Comparison of ENCODE assay signal across 33 mouse cellular contexts in the genomic region with DNA sequence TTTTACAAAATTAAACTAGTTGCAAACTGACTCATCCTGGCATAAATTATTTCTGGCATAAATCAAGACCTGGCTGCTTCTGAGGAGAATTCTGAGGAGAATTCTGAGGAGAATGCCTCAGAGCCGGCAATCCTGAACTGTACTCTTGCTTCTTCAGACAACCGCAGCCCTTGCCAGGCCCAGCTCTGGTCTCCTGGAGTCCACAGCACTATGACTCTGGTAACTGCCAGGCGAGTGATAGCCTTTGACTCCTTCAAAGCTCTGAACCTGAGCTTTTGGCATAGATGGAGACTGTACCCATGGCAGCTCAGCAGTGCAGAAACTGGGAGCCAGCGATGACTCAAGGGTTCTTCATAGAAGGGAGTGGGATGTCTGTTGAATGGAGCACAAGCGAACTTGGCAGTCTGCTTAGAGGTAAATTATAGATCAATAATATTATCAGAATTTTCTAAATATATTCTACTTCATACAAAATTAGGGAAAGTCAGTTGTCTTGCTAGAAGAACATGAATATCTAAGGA. TPM values are rescaled to one million over a fixed set of nuclear protein-coding genes. Genes with fewer than 3 reads are reported as not detected.
"Had no signal": no experiment of that assay in that cellular context is flagged by ENCODE, and none has a peak within 500 bp of the region (broad histone marks: within the 10 kb centered on the region; RNA-seq: fewer than 3 reads in every experiment).

No protein-coding gene starts in this region.

- DNase-seq: gastrocnemius, adult 2 months; gastrocnemius, postnatal 10 days; gastrocnemius, postnatal 25 days; heart, adult 18-20 months; heart, postnatal 14 days; heart, postnatal 4 days; kidney, adult 11 months; kidney, adult 2 months; kidney, adult 9 months; kidney, postnatal 14 days; kidney, postnatal 36 days; layer of hippocampus, postnatal 36 days; liver; liver, embryonic 13.5 days; liver, postnatal 0 days had no signal

- H3K4me3 ChIP-seq: gastrocnemius, adult 2 months; heart, embryonic 10.5 days; heart, embryonic 13.5 days; heart, embryonic 15.5 days; hindbrain, embryonic 10.5 days; hindbrain, embryonic 12.5 days; kidney, embryonic 15.5 days; limb, embryonic 10.5 days; limb, embryonic 12.5 days; liver, embryonic 13.5 days; liver, embryonic 15.5 days had no signal

- H3K4me2 ChIP-seq: heart, embryonic 13.5 days; heart, embryonic 15.5 days; hindbrain, embryonic 12.5 days; hindbrain, embryonic 14.5 days; kidney, embryonic 15.5 days; limb, embryonic 12.5 days; liver, embryonic 13.5 days; liver, embryonic 15.5 days had no signal

- H3K36me3 ChIP-seq: heart, embryonic 10.5 days; heart, embryonic 13.5 days; heart, embryonic 15.5 days; hindbrain, embryonic 10.5 days; hindbrain, embryonic 12.5 days; kidney, embryonic 15.5 days; limb, embryonic 10.5 days; limb, embryonic 12.5 days; liver, embryonic 13.5 days; liver, embryonic 15.5 days had no signal

- H3K27me3 ChIP-seq: heart, embryonic 15.5 days had no signal

- ATAC-seq: hindbrain, embryonic 16.5 days; intestine, embryonic 16.5 days; liver, postnatal 0 days had no signal

- H3K9ac ChIP-seq: heart, embryonic 13.5 days; heart, embryonic 15.5 days; hindbrain, embryonic 12.5 days; hindbrain, embryonic 14.5 days; kidney, embryonic 15.5 days; limb, embryonic 12.5 days; liver, embryonic 13.5 days; liver, embryonic 15.5 days; liver, postnatal 0 days had no signal

- H3K9me3 ChIP-seq: heart, embryonic 10.5 days; heart, embryonic 15.5 days; hindbrain, embryonic 10.5 days; hindbrain, embryonic 12.5 days; kidney, embryonic 15.5 days; limb, embryonic 10.5 days; limb, embryonic 12.5 days; liver, embryonic 13.5 days; liver, embryonic 15.5 days had no signal

- H3K27ac ChIP-seq: gastrocnemius, adult 2 months; heart, embryonic 10.5 days; heart, embryonic 13.5 days; heart, embryonic 15.5 days; hindbrain, embryonic 10.5 days; hindbrain, embryonic 12.5 days; hindbrain, embryonic 14.5 days; kidney, embryonic 15.5 days; kidney, postnatal 0 days; limb, embryonic 10.5 days; limb, embryonic 12.5 days; liver, embryonic 13.5 days; liver, embryonic 15.5 days had no signal

RNA-seq across cellular contexts. Expression of gene Cda, which starts 3.3 kb away (rescaled TPM):
- total RNA-seq: granulocyte monocyte progenitor cell, adult 5-6 weeks had no signal

RNA-seq across cellular contexts. Expression of gene Fam43b, which starts 25.3 kb away (rescaled TPM):
- total RNA-seq: gastrocnemius, adult 2 months; gastrocnemius, postnatal 25 days; gastrocnemius, postnatal 4 days; granulocyte monocyte progenitor cell, adult 5-6 weeks; heart, adult 18-20 months; heart, adult 8-10 months; heart, postnatal 14 days; heart, postnatal 4 days had no signal
- polyA plus RNA-seq: heart, embryonic 13.5 days; heart, embryonic 15.5 days; heart, postnatal 0 days; hindbrain, embryonic 10.5 days; intestine, embryonic 16.5 days; kidney, adult 2 months; kidney, embryonic 15.5 days; large intestine, adult 2 months; limb, embryonic 10.5 days; limb, embryonic 12.5 days; liver, embryonic 13.5 days; liver, embryonic 15.5 days; liver, postnatal 0 days had no signal
